Mouse (Mus musculus) heart, adult 9 months (tissue): Measurements from ENCODE around the gene Sytl1.
A peak's percentile ranks its signal among the peaks of the same experiment; 100 is the strongest.

Source experiments
- DNase-seq, 2 experiments: peaks; one replicate each; pipeline ENCODE4 v3.0.0; 2022; ENCODE audit warnings: low spot score in 2 of 2

Sytl1 gene

DNA sequence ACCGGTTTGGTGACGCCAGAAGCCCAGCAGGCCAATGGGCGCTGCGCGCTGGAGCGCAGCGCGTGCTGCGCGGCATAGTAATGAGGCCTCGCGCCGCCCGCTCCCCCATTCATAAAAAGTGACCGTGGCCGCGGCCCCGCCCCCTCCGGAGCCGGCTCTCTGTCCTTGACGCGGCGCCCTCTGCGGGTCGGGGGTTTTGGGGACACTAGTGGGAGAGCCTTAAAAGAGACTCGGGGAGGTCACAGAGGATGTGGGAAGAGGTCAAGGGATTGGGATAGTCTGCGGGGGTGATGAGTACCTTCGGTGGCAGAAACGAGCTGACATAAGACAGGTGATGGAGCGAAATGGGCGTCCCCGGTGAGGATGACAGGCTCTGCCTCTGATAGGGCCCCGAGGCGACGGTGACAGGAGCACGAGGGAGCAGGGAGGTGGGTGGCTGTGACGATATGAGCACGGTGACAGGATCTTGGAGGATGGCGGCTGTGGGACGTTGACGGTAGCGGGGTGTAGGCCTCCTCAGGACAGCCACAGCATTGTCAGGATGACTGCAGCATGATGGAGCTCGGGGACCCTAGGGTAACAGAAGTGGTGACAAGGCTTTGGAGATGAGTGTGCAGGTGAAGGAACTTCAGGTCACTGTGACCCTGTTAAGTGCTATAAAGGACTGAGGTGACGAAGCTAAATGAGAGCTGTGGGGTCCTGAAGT, 50.2 kb downstream of the Sytl1 start:
- peak; percentile 69 to 77 for DNase-seq

DNA sequence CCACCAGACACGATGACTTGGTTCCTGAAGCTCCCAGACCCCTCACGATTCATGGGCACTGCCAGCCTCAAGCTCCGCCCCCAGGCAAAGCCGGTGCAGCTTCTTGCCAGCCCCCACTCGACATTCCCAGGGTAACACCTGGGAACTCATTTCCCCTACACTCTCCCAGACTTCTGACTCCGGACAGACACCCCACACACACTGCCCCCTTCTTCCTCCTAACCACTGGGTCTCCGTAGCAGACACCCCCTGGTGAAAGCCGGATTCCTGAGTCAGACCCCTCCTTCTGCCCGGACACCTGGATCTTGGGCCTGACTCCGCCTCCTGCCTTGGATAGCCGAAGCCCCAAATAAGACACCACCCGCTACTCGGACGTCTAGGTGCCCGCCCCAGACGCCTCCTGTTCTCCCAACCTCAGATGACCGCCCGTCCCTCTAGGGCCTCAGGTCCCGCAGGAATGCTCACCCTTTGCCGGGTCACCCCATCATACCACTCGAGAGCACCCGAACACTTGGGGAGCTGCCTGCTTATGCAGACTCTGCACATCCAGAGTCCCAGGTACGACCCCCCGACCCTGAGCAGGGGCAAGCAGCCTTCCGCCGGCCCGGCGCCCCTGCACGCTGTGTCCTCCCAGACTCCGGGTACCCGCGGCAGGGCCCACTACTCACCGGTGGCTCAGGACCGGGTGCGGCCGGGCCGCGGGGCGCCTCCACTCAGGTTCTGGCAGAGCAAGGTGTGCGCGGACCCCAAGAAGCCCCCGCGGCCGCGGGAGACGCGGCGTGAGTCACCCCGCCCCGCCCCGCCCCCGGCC, 51.0 kb downstream of the Sytl1 start, which contains the start of the genes Cd164l2 and Gpr3:
Gene Cd164l2 (plus strand): TSS at position 381 of the 811 bp plus-strand sequence.
Gene Gpr3 (minus strand): TSS at position 786 of the 811 bp plus-strand sequence.
- DNase-seq = no peak

DNA sequence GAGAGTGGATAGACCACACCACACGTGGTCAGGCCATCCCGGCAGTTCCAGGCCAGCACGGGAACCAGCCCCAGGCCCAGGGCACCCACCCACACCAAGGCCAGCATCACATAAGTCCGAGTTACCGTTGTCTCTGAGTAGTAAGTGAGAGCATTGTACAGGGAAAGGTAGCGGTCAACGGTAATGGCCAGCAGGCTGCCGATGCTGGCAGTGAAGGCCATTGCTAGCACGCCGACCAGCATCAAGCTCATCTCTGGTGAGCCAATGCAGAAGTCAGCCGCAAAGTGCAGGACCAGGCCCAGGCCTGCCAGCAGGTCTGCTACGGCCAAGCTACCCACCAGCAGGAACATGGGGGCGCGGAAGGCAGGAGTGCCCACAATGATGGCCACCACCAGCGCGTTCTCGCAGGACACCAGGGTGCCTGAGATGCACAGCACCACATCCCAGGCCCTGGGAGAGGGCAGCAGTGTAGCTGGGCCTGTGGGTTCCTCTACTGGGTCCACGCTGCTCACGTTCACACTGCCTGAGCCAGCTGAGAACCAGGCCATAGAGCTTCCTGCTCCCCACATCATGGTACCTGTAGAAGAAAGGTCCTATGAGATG, 52.0 kb downstream of the Sytl1 start:
- no peak for DNase-seq

DNA sequence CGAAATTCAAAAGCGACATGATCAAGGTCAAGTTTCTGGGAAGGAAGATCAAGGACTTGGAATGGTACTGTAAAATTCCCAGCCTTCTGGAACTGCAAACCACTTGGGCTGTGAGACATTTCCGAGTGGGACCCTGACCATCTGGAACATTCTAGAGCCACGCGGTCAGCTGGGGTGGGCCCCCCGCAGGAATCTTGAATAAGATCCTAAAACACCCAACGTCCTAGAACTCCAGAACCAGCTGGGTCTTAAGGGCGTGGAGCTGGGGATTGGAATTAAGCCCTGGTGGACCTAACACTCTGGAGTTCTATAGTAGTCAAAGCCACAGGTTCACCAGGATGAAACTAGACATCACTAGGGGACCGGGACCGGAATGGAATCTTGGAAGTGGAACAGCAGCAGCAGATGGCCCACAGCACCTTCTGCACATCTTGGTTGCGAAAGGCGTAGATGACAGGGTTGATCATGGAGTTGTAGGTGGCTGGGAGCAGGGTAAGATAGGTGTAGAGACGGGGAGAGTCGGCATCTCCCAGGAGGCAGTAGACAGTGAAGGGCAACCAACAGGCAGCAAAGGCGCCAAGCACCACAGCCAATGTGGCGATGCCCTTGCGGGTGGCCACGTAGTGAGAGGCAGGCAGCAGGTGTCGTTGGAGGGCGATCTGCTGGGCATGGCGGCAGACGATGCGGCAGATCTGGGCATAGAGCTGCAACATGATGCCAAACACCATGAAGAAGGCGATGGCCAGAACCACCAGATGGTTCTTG, 52.7 kb downstream of the Sytl1 start:
- DNase-seq = no peak

DNA sequence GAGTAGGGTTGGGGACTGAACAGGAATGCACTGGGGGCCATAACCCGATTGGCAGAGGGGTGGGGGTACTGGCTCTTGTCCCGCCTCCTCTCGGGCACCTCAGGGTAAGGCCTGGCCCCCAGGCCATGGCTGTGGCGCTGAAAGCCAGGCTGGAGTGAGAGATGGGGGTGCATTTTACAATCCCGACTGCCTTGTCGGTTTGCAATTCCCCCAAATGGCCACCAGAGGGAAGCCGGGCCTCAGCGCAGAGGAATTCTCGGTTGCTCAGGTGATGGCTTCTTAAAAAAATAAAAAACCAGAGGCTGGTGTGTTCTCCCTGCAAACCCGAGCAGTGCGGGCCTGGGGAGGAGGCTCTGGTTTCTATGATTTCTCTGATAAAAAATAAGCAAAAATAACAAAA, 53.5 kb downstream of the Sytl1 start:
- peak in 1 of 2 experiments; percentile 35 for DNase-seq

DNA sequence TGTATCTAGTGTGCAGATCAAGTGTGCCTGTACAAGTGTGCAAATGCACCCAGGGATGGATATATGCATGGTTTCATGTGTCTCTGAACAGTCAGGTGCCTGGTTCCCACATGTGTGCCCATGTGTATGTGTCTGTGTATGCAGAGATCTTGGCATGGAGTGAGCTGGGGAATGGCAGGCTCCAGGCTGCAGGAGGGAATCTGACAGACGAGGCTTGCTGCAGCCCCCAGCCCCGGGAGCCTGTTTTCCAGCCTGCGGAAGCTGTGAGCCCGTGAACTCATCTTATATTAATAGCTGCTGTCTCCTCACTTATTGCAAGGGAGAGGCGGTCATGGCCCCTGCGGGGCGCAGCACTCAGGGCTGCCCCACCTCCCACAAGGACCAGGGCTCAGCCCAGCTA, 58.5 kb downstream of the Sytl1 start:
- DNase-seq = no peak

DNA sequence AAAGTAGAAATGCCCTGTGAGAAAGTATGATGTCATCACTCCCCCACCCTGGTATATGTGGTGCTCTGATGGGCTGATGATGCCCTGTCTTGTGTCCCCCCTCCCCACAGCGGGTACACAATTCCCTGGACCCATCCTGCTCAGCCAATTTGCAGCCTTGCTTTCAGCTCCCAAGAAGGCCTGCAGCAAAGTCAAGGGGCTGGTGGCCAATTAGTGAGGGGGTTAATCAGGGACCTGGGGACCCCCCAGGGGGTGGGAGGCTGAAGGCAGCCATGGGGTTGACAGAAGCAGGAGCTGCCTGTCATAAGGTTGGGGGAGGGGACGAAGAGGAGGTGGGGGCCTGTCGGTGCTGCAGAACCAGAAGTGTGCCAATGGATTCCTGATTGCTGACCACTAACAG, 59.3 kb downstream of the Sytl1 start:
- DNase-seq = no peak
